Mouse (Mus musculus) embryonic fibroblast, embryonic 13.5 days (primary cell): Measurements from ENCODE around the gene Golm1. TPM values are rescaled to one million over a fixed set of nuclear protein-coding genes. Genes with fewer than 3 reads are reported as not detected.

Experiments
- H3K27ac ChIP-seq: 2 replicates; pipeline ENCODE4 v1.5.1; 2012; ENCODE audit warnings: low read length, control low read depth, inconsistent platforms; ENCODE audit not compliant: insufficient read depth
- H3K4me1 ChIP-seq: 2 replicates; pipeline ENCODE4 v1.6.1; 2011; ENCODE audit warnings: low read length; ENCODE audit not compliant: control insufficient read depth, insufficient read depth
- H3K4me3 ChIP-seq: 2 replicates; pipeline ENCODE4 v1.5.1; 2011; ENCODE audit warnings: mild to moderate bottlenecking, control low read depth, low read length; ENCODE audit not compliant: insufficient read depth
- CTCF ChIP-seq: IDR thresholded peaks from 2 replicates; pipeline ENCODE4 v1.5.1; 2011; ENCODE audit warnings: mild to moderate bottlenecking, control low read depth, low read length, moderate library complexity, borderline replicate concordance; ENCODE audit not compliant: insufficient read depth
- POLR2A ChIP-seq: IDR thresholded peaks from 2 replicates; pipeline ENCODE4 v1.6.1; 2011; ENCODE audit warnings: low read depth, mild to moderate bottlenecking, control low read depth, low read length, moderate library complexity
- polyA plus RNA-seq: library from polyadenylated mRNA; stranded (reverse); fragments of >200 nt; gene quantifications from 2 replicates; pipeline ENCODE4 v1.2.4, GENCODE M21; 2011; ENCODE audit warnings: low read depth; ENCODE audit not compliant: missing spikeins, insufficient read length

Golm1 gene
- polyA plus RNA-seq, 1 experiment, result 36.1 TPM

DNA sequence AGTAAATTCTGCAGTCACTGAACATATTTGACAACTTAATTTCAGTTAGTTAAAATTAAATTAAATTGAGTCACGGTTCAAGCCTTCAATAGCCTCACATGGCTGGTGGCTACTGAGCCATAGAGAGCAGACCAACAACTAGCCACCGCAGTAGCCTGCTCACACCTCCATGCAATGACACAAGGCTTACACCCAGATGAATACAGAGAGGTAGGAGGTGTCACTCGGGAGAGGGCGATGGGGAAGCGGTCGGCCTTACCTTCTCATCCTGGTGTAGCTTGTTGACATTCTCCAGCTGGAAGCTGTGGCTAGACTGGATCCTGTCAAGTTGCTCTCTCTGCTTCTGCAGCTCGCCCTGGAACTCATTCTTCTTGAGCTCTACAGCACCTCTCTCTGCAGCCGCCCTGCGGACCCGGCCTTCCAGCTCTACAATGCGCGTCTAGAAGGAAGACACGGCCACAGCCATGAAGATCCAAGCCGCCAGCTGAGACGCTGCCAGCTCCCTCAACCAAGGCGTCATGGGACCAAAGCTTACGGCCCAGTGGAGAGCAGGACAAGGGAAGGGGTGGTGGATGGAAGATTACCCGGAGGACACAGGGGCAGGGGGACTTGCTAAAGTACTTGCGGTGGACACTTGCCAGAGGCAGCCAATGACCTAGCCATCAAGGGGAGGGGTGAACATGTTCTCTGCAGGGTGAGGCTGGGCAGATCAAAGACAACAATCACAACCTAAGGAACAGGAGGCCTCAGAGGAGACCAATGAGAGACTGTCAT lies 11.5 kb downstream of the Golm1 start:
- Histone ChIP-seq H3K4me1 (no peaks in the 10 kb centered on the region), H3K4me3 (no peak overlapping the region), H3K27ac (no peak overlapping the region)
- TF ChIP-seq POLR2A, result no peak

DNA sequence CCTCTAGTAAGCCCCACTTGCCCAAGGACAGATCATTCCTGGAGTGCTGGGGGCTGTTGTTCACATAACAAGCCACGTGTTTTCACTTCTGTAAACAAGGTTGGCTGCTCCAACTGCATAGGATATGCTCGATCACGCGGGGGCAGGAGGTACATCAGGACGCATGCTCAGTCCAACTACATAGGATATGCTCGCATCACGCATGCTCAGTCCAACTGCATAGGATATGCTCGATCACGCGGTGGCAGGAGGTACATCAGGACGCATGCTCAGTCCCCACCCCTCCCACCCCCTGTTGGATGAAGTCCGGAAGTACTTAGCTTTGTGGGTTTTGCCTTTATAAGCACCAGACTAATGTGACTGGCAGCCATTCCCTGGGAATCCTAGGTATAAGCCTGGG lies 13.6 kb downstream of the Golm1 start:
- Histone ChIP-seq H3K27ac (no peak overlapping the region), H3K4me1 (no peaks in the 10 kb centered on the region), H3K4me3 (no peak overlapping the region)
- TF ChIP-seq POLR2A (no peak), CTCF (no peak)

DNA sequence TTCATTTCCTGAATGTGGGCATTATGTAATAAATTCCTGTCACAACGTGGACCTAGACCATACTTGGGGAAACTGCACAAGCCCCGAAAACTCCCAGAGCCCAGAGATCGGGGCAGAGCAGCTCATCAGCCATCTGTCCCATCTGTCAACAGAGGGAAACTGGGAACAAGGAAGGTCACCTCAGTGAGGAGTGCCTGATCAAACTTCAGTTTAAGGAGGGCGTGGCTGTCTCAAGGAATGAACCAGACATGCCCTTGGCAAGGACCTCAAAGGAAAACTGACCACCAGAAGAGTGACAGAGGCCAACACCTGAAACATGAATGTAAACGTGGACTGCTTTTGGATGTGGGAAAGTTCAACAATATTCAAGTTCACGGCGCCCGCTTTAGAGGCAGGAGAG lies 14.2 kb downstream of the Golm1 start:
- no peak overlapping the region for H3K27ac ChIP-seq
- H3K4me1 ChIP-seq, result 0 out of 2 replicates have a peak, but pooled peaks cover 3% of the 10 kb centered on the region
- TF ChIP-seq POLR2A, result no peak
- no peak for TF ChIP-seq CTCF
- H3K4me3 ChIP-seq, result no peak overlapping the region

DNA sequence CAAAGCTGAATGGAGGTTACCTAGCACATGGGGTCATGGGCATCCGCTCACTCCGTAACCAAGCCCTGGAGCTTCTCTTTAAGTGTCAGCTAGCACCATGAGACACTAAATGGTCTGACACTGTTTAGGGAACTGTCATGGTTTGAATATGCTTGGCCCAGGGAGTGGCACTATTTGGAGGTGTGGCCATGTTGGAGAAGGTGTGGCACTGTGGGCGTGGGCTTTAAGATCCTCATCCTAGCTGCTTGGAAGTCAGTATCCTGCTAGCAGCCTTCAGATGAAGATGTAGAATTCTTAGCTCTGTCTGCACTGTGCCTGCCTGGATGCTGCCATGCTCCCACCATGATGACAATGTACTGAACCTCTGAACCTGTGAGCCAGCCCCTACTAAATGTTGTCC lies 15.2 kb downstream of the Golm1 start:
- no peak overlapping the region for H3K4me3 ChIP-seq
- no peak overlapping the region for H3K27ac ChIP-seq
- TF ChIP-seq POLR2A (no peak), CTCF (no peak)
- 0 out of 2 replicates have a peak, but pooled peaks cover 6% of the 10 kb centered on the region for H3K4me1 ChIP-seq

DNA sequence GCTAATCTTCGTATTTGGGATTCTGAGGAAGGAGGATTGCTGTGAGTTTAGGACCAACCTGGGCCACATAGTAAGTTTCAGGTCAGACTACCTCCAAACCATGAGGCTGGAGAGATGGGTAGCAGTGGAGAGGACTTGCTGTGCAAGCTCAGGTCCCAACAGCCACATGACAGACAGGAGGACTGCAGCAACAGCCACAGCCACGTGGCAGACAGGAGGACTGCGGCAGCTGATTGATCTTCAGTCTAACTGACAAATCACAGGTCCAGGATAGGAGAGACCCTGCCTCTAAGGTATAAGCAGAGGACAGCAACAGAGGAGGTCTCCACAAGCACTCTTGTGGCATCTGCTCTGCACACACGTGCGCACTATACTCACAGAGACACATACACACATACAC lies 17.8 kb downstream of the Golm1 start:
- Histone ChIP-seq H3K4me3 (no peak overlapping the region), H3K4me1 (0 out of 2 replicates have a peak, but pooled peaks cover 6% of the 10 kb centered on the region), H3K27ac (no peak overlapping the region)
- TF ChIP-seq POLR2A (no peak), CTCF (no peak)

DNA sequence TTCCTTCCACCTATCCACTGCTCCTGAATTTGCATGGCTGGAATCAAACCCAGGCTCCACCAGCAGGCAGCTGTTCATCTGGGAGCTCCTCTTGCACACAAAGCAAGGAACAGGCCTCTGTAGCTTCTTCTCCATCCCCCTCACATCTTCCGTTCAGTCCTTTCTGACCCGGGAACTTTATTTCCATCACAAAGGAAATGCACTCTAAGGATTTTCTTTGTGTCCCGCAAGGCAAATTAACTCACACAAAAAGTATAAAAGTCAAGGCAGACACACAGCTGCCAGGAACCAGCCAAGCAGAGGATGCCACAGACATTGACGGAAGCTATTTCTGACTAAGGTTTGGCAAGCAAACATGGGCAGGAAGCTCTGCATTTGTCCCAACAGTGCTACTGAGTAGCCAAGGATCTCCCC lies 18.6 kb downstream of the Golm1 start:
- TF ChIP-seq CTCF (no peak), POLR2A (no peak)
- Histone ChIP-seq H3K4me3 (no peak overlapping the region), H3K27ac (no peak overlapping the region), H3K4me1 (0 out of 2 replicates have a peak, but pooled peaks cover 6% of the 10 kb centered on the region)

DNA sequence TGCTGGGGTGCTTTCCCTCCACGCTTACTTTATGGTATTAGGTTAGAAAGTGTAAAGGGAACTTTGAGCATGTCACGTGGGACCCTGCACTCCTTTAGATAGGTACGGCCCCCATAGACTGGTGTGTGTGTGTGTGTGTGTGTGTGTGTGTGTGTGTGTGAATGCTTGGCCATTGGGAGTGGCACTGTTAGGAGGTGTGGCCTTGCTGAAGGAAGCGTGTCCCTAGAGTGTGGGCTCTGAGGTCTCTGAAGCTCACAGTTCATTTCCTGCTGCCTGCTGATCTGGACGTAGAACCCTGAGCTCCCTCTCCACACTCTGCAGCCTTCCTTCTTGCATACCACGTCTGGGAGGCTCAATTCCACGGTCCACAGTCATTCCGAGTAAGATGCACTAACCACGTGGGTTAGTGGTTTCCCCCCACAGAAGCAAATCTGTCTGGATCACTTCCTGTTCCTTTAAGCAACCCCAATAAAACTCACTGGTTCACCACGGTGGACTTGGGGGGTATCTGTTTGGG lies 19.2 kb downstream of the Golm1 start:
- Histone ChIP-seq H3K27ac (0 out of 2 replicates have a peak overlapping the region, but pooled peaks have one; percentile 9), H3K4me3 (no peak overlapping the region), H3K4me1 (0 out of 2 replicates have a peak, but pooled peaks cover 6% of the 10 kb centered on the region)
- TF ChIP-seq POLR2A, result no peak
- TF ChIP-seq CTCF, result no peak

DNA sequence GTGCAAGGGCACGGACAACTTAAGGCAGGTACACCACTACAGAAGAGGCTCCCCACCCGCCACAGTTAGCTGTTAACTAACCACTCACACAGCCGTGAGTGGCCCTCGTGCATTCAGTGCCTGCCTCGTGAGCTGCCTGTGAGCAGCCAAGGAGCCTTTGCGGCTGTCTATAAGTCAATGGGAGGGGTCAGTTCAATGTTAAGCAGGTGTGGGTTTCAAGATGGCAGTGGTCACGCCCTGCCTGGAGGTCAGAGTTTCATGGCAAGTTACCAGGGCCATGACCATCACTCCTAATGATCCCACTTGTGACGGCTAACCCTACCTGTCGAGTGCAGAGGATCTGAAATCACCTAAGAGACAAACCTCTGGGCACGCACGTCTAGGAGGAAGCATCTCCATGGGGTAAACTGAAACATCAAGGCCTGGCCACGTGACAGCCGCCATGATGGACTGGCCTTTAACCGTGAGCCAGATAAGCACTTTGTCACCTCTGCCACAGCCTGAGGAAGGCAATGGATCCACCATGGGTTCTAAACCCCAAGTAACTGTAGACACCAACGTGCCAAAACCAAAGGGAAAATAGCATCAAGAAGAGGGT lies 19.8 kb downstream of the Golm1 start:
- H3K27ac ChIP-seq, result no peak overlapping the region
- H3K4me3 ChIP-seq, result no peak overlapping the region
- 0 out of 2 replicates have a peak, but pooled peaks cover 6% of the 10 kb centered on the region for H3K4me1 ChIP-seq
- TF ChIP-seq CTCF (no peak), POLR2A (no peak)

DNA sequence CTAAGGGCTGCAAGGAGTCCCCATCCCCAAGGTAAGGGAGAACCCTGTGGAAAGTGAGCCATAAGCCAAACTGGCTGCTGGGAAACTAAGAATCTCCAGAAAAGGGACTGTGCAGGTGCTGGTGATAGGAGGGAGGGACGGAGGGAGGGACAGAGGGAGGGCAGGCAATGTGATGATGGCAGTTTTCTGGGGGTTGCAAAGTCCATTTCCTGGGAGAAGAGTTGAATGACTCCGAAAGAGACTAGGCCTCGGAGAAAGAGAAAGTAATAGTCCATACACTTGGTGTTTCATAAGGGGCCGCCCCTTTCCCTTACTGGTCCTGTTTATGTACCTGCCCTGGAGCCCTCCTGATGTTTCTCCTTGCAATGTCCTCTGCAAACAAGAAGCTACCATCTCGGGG lies 21.1 kb downstream of the Golm1 start:
- no peak overlapping the region for H3K4me3 ChIP-seq
- H3K4me1 ChIP-seq, result 0 out of 2 replicates have a peak, but pooled peaks cover 6% of the 10 kb centered on the region
- no peak overlapping the region for H3K27ac ChIP-seq
- TF ChIP-seq POLR2A (no peak), CTCF (no peak)

DNA sequence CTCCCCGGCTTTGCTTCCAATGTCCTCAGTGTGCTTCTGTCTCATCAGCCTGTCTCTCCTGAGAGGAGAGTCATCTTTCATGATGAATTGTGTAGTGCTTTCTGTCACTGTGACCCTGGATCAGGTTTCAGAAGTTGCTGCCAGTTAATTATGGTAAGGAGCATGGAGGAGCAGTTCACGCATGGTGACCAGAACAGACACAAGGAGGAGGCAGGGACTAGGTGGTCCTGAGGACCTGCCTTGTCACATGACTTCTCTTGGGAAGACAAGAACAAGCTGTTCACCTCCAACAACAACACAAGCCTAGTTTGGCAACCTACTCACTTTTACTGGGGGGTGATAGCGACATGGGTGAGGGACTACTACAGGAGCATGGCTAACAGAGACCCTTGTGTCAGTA lies 22.5 kb downstream of the Golm1 start:
- H3K4me1 ChIP-seq, result 0 out of 2 replicates have a peak, but pooled peaks cover 6% of the 10 kb centered on the region
- H3K27ac ChIP-seq, result no peak overlapping the region
- TF ChIP-seq POLR2A, result no peak
- no peak for TF ChIP-seq CTCF
- H3K4me3 ChIP-seq, result no peak overlapping the region
